Mouse (Mus musculus): ENCODE results near the gene Gm13030.
"Not testable (repeated sequence)": the region's sequence is repeated elsewhere in the genome, so short reads cannot be mapped to it uniquely, and the experiment has no call there.

The Gm13030 gene

DNA sequence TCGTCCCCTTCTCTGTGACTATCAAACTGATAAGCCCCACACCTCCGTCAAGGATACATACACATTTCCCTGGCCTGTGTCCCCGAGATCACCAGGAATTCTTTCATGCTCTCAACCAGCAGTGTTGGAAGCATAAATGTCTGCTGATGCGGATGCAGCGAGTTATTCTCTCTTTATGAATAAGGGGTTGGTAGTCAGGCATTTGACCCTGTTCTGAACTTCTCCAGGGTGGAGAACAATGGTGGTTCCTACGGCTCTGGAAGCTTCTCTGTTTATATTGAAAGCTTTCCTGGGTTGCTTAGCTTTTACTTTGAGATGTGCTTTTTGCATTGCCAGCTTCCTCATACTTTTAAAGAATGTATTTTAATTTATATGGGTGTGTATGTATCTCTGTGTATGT, at the start of gene Gm13030:
Gene Gm13030, minus strand, starts transcription at position 101 of the 400 bp plus-strand sequence.
- no peak for DNase-seq

DNA sequence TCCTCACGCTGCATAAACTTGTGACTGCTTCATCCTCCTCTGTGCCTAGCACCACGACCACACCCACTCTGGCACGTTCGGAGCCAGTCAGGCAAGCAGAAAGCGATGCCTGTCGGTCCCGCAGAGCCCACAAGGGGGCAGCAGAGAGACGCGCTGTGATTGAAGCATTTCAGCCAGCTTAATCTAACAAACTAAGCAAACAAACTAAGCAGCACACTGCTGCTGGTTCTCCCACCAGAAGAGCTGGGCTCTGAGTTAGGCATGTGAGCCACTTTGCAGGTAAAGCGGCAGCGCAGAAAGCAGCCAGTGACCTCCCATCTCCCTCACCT, 48.3 kb upstream of the Gm13030 start:
- peak; percentile 92 to 98 for DNase-seq

DNA sequence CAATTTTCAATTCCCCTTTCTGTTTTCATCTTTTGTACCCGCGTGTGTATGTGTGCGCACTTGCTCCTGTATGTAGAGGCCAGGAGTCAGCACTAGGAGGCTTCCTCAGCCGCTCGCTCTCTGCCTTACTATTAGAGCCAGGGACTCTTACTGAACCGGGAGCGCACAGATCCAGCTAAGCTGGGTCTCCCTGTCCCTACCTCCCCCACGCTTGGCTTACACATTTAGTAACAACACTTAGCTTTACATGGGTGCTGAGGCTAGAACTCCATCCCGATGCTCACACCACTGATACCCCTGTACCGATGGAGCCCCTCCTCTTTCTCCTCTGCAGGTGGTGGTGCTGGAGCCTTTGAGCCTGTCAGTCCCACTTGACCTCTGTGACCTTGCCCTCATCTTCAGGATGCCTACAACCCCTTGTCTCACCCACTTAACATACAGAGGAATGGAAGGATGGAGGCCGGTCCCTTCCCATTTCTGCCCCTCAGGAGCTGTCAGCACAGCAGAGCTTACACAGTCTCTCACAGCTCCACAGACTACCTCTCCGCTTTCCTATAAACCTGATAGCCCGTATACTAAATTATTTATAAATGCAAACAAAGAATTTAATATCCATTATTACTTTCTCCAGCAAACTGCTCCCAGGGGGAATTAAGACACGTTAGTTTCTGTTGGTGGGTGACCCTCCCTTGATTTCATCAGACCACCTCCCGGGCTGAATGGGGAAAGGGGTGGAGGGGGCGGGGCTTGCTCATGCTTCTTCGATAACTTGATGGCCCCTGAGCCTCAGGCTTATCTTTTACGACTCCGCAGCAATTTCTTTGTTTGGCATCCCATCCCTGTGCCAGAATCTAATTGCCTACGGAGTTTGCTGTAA, 47.7 kb upstream of the Gm13030 start:
- DNase-seq, result no peak

DNA sequence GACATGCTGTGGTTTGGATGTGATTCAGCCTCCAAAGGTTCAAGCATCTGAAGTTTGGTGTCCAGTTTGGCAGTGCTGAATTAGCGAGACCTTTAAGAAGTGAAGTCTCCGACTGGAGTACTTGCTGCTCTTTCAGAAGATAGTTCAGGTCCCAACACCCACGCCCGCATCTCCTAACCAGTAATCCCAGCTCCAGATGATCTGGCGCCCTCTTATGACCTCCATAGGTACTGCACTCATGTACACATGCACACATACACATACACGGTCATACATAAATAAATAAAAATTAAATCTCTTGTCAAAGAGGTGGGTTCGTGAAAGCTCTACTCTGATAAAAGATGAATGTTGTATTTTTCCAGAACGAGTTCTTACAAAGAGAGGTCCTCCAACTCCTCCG, 43.5 kb upstream of the Gm13030 start:
- no peak for DNase-seq

DNA sequence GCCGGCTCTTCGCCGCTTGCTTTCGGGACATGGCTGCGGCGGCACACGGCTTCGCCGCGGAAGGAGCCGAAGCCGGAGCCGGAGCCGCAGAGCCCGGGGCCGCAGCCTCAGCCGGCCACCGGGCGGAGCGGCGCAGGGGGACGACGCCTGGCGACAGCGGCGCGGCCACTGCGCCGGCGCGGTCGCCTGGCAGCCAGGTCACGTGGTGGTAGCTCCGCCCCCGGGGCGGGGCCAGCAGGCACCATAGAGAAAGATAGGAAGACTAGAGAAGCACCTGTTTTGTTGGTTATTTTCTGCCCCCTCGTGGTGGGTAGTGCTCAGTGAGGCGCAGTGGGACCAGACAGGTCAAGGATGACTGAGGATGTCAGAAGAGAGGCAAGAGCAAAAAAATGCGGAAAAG, 40.0 kb upstream of the Gm13030 start, which contains the start of gene Otud3:
Gene Otud3, minus strand, starts transcription at position 149 of the 400 bp plus-strand sequence.
- DNase-seq, result peak; percentile 96 to 98

DNA sequence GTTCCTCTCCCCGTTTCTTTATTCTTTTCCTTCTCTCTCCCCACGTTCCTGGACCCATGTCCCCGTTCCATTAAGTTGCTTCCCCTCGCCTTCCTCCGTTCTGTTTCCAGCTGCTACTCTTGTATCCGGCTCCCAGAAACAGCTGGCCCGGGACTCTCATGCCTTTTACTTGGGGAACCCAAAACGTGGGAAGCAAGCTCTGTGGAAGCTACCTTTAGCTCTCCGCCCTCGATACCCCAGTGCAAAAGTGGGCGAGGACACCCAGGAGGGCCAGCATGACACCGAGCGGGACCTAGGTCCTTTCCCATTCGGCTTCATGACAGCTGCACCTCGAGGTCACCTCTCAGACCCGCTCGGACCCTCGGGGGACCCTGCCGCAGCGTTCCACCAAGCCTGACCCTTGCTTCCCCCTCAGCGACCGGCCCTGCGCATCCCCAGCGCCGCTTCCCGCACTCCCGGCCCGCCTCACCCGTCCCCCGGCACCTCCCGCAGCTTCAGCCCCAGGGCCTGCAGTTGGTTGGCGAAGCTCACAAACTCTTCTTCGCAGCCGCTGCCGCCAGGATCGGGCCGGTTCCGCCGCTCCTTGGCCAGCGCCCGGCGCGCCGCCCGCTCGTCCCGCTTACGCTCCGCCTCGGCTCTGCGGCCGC, 39.5 kb upstream of the Gm13030 start:
- peak in 1 of 2 experiments; percentile 6 for DNase-seq

DNA sequence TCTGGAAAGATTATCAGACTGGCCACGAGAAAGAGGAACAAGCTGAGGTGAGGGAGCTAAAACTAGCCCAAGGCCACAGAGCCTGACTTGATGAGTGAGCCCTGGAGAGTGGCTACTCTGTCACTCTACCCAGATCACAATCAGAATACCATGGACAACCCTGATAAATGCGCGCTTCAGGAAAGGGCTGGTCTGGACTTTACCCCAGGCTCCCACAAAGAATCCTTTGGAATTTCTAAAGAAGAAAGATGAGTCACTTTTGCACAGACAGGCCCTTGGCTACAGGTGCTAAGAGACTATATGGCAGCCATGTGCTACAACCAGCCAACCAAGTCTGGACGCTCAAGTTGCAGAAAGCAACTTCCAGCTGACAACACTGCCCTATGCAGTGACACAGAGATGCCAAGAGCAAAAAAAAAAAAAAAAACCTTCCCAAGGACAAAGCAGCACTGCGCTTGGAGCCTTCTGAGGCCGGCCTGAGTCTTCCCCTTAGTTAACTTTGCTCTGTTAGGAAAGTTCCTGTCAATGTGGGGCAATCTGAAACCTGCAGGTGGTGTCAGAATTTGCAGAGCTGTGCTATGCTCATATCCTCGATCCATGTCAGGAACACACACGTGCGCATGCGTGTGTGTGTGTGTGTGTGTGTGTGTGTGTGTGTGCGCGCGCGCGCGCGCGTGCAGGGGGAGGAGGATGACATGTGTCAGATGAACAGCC, 32.0 kb upstream of the Gm13030 start:
- DNase-seq, result no peak

DNA sequence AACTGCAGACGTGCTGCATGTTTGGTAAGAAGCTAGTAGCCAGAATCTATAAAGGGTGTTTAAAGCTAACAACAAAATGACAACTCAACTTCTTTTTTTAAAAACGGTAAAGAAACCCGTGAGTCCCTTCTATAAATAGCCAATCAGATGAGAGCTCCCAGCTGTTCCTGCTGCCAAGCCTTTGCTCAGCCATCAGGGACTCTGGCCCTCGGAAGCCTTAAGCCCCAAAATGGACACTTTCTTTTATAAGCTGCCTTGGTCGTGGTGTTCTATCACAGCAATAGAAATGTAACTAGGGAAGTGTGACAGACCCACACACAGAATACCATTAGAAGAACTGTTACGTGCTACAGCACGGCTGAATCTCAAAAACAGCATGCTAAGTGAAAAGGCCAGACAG, 25.6 kb upstream of the Gm13030 start:
- no peak for DNase-seq

DNA sequence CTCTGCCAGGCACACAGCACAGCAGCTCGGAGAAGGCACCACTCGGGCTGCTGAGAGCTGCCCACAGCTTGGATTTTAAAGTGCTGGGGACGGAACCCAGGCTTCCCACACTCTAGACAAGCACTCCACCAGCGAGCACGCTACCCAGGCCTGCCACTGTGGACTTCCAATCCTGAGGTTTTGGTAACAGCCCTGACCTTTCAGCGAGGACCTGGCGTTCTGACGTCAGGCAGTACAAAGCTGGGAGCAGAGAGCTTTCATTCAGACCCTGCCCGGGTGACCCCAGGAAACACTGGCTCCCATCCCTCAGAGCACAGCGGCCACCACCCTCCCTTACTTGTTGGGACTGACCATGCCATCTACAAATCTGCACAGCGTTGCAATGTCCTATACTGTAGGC, 20.0 kb upstream of the Gm13030 start:
- DNase-seq, result not testable (repeated sequence)

DNA sequence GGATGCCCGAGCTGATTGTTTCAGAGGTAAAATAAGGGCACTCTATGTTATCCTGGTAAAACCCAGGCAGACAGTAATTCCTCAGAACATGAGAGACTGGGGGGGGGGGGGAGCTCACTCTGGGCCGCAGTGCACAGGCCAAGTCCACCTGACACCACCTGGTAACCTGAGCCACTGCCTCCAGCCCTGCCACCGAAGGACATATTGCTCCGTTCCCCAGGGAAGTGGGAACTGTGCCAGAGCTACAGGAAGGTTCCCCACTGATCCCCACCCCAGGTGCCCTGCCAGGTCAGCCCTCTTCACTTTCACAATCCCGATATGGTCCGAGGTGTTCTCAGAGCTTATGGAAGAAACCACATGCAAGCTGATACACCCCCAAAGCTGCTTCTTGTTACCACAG, 18.9 kb upstream of the Gm13030 start:
- no peak for DNase-seq

DNA sequence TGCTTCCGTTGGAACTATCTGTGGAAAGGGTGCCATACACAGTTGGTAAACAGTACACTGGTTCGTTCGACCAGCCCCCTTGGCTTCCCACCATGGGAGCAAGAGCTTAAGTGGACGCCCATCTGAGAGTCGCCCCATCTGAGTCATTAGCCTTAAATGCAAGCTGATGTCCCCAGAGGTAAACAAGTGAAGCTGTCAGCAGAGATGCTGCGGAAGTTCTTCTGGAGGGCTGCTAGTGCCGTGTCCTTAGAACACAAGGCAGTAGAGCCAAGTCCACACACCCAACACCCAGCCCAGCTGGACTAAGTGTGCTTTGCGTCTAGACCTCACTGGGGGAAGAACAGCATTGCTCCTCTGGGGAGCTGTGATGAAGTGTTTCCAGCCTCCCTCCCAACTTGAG, 15.9 kb upstream of the Gm13030 start:
- DNase-seq, result no peak

DNA sequence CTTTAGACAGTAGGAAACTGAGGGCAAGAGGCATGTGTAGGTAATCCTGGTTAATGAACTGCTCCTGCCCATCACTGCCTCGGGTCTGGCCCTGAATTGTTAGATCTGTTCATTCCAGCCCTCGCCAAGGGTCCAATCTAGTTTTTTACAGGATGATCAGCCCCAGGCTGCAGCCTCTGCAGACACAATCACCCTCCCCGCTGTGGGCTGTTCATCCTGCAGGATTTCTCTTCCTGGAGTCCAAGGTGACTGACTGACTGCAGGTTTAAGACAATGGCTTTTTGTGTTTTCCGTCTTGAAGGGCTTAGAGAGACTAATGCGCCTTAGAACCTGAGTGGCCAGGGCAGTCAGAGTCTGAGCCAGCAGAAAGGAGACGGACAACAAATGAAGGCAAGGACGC, 15.4 kb upstream of the Gm13030 start:
- DNase-seq, result no peak

DNA sequence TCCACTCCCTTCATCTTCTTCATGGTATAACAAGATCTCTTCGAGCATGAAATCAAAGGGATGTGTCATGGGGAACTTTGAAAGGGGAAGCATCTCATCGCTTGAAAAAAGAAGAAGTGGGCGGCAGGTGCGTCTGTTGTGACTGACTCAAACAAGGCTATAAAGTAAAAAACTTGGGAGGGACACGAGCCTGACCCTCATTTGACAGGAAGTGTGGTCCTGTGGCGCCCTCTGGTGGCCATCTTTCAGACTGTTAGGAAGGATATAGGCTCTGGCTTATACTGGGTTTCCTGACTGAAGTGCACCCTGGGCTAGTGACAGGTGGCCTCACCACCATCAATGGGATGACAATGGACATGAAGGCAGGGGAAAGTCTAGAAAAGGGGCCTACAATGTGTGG, 10.5 kb upstream of the Gm13030 start:
- peak; percentile 58 to 89 for DNase-seq

DNA sequence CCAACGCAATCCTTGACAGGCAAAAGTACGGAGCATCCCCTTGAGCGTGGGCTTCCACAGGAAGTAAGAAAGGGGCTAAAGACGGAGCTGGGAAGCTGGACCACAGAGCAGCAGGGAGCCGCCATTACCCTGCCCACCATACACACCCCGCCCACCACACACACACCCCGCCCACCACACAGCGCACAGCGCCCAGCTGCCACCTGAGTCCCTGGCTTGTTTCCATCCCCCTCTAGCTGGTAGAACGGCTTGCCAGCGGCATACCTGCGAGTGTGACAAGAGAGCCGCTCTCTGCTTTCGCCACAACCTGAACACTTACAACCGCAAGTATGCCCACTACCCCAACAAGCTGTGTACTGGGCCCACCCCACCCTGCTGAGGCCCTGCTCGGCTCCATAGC, 8.4 kb upstream of the Gm13030 start:
- DNase-seq, result no peak

DNA sequence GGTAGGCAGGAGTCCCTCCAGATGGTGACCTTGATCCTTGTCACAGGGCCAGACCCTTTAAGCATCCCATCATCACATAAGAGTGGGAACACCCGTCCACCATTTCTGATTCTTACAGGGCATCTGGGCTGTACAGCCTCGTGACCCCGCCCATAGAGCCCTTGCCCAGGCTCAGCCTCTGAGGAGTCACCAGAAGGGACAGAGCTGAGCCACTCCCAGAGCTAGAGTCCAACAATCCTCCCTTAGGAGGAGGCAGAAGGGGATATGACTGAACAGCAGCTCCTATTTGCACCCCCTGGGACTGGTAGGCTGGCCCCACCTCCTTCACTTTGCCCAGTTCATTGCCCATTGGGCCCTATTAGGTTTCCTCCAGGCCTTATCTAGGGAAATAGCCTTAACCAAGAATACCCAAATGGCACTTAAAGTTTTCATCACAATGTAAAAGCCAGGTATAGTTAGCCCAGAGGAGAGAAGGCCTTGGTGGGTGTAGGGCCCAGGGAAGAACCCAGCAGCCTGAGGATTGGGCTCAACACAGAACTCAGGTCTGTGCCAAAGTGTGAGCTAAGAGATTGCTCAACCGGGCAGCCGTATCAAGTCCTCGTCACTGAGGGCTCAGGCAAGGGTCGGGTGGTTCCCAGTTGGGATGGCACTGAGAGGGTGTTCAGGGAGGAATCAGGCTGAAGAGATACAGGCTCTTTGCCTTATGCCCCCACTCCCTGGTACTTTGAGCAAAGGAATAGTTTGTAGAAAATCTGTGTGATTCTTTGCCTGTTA, 7.2 kb upstream of the Gm13030 start:
- no peak for DNase-seq

DNA sequence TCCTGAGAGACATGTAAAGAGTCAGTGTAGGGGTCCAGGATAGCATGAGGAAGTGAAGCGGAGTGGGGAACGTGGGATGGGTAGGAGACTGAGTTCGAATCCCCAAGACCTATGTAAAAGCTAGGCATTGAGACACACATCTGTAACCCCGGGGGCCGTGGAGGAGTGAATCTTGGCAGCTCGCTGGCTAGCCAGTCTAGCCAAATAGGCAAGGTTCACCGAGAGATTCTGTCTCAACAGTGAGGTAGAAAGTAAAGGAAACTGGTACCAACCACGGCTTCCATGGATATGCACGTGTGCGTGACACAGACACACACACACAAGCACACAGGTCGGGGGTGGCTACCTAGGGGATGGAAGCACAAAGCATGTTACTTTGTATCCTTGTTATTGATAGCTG, 6.0 kb upstream of the Gm13030 start:
- DNase-seq, result no peak

DNA sequence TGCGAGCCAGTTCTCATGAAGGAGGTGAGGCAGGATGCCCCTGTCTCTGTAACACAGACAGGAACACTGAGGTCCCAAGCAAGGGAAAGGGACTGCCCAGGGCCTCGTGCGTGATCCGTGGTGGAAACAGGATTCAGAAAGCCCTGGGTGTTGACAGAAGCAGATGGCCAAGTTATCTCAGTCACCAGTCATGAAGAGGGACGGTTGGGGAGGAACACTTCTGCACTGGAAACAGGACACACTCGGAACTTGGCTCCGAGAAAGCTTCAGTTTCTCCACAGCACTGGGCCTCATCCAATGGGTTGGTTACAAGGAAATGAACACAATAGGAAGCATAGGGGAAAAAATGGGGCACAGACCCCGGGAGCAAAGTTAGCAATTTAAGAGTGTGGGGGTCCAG, 5.0 kb upstream of the Gm13030 start:
- DNase-seq, result no peak

DNA sequence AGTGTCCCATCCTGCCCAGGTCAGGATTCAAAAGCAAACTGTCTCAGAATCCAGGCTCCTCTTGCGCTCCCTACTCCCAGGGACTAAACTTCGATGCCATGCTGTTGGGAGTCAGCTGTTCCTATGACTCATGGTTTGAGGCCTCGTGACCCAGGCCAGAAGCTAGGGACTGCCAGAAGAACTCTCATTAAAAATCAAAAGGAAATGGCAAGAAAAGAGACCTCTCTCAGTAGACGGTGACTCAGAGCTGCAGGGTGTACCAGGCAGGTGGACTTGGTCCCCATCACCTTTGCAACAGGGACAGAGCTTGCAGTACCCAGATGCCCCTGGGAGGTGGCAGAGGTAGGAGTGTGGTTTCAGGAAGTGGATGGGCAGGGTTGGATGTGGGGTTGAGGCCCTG, 4.0 kb upstream of the Gm13030 start, which contains the start of gene Pla2g2e:
Gene Pla2g2e, plus strand, starts transcription at position 212 of the 400 bp plus-strand sequence.
- no peak for DNase-seq

DNA sequence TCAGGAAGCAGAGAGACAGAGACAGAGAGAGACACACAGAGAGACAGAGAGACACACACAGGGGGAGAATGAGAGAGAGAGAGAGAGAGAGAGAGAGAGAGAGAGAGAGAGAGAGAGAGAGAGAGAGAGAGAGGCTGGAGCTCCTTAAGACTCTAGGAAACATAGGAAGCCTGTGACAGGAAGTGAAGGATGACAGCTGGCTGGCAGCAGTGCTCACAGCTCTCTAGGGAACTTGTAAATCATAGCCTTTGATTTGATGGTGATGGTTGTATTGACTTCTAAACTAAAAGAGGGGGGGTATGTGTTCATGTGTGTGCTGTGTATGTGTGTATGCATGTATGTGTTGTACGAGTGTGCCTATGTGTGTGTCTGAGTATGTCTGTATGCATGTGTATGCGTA, 2.2 kb upstream of the Gm13030 start:
- DNase-seq, result no peak

DNA sequence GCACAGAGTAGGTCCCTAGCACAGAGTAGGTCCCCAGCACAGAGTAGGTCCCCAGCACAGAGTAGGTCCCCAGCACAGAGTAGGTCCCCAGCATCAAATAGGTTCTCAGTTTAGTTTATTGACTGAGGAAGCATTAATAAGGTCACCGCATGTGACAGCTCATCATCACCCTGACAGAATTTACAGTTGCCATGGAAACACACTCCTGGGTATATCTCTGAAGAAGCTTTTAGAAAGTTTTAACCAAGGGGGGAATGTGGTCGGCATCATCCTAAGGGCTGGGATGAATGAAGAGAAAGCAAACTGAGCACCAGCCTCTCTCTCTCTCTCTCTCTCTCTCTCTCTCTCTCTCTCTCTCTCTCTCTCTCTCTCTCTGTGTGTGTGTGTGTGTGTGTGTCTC, 1.5 kb upstream of the Gm13030 start:
- DNase-seq, result not testable (repeated sequence)

DNA sequence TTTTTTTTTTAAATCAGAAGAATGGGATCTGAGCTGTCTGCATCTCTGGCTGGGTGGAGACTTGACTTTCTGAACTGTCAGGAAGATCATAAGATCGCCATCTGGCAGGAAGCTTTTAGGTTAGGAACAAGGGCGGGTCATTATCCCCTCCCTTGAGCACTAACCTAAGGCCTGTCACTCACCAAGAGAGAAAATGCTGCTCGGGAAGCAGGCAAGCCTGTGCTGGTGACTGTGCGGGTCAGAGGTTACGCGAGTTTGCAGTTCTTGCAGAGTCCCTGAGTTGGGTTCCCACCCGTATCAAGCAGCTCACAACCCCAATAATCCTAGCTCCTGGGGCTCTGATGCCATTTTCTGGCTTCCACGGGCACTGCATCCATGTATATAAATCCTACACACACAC, 5.1 kb downstream of the Gm13030 start:
- no peak for DNase-seq

DNA sequence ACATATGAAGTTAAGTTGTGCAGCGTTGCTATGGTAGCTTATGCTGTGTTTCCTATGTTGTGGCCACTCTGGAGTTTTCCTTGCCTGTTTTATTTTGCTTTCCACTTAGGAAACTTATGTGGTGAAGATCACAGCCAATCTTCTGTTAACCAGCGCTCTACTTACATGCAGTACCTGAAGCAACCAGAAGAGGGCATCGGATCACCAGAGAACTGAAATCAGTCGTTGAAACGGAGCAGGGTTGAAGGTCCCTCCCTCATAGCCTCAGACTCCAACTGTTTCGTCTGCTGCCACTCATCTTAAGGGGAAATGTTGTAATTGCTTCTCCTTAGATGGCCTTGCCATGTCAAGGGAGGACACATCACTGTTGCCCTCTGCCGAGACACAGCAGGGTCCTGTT, 7.4 kb downstream of the Gm13030 start:
- peak; percentile 70 to 80 for DNase-seq

DNA sequence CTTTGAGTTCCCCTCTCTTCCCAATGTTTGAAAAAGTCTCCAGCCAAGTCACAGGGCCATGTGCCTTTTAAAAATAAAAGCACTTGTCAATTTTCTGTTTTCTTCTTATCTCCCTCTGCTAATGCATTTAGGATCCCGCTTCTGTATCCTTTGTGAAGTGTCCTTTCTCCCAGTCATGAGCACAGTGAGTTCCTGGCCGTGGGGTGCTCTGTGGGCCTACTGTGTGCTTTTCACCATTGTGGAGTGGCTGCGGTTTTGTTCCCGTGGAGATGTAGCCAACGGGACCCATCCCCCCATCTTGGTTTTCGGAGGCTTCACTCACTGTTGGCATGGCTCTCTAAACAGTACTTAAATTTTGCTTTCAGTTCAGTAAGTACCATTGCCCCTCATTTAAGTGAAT, 7.8 kb downstream of the Gm13030 start:
- no peak for DNase-seq
